25 mouse cellular contexts compared by ENCODE assay signal in genomic region chr3:157514116-157514796, GRCm38 (mm10). TPM values are rescaled to one million over a fixed set of nuclear protein-coding genes. Genes with fewer than 3 reads are reported as not detected.
DNase-seq lines count a peak whose midpoint lies in the region; ATAC-seq and TF ChIP-seq lines count a peak whose summit lies in the region.
"Had no signal": no experiment of that assay in that cellular context is flagged by ENCODE, and none has a peak within 500 bp of the region (broad histone marks: within the 10 kb centered on the region; RNA-seq: fewer than 3 reads in every experiment).

No protein-coding gene starts in this region.

- H3K4me1 ChIP-seq in kidney, embryonic 16.5 days (ENCODE audit: insufficient read depth, low read length), result no peaks in the 10 kb centered on the region; the same call in 1 of the 2 replicates
- 0 out of 2 replicates have a peak, but pooled peaks cover 2% of the 10 kb centered on the region for H3K4me1 ChIP-seq in stomach, embryonic 14.5 days (ENCODE audit: control insufficient read depth, insufficient read depth, low read length)
- H3K4me1 ChIP-seq in stomach, postnatal 0 days (replicated peaks; ENCODE audit: control insufficient read depth, insufficient read depth), result no peaks in the 10 kb centered on the region
- no peaks in the 10 kb centered on the region; the same call in 1 of the 2 replicates for H3K4me1 ChIP-seq in intestine, embryonic 16.5 days (ENCODE audit: control insufficient read depth, insufficient read depth, low read length)
- H3K4me1 ChIP-seq in stomach, embryonic 16.5 days (ENCODE audit: control insufficient read depth, insufficient read depth, low read length), result no peaks in the 10 kb centered on the region
- H3K4me1 ChIP-seq: forebrain, embryonic 10.5 days had no signal

- no peak for TF ChIP-seq CTCF in stomach, postnatal 0 days (IDR thresholded peaks at IDR 0.05; ENCODE audit: low read depth)

- no peak overlapping the region for H3K27ac ChIP-seq in kidney, embryonic 16.5 days (ENCODE audit: low read length)
- H3K27ac ChIP-seq in stomach, embryonic 14.5 days (ENCODE audit: low read length), result no peak overlapping the region
- no peak overlapping the region for H3K27ac ChIP-seq in stomach, postnatal 0 days (replicated peaks)
- no peak overlapping the region for H3K27ac ChIP-seq in intestine, embryonic 16.5 days (ENCODE audit: low read length)
- no peak overlapping the region for H3K27ac ChIP-seq in stomach, embryonic 16.5 days (ENCODE audit: low read length)
- H3K27ac ChIP-seq: forebrain, embryonic 10.5 days; forebrain, embryonic 13.5 days; heart, adult 2 months; heart, embryonic 10.5 days; heart, embryonic 13.5 days; hindbrain, embryonic 14.5 days had no signal

- no peak overlapping the region for H3K4me2 ChIP-seq in kidney, embryonic 16.5 days (replicated peaks; ENCODE audit: low read depth, low read length)
- no peak overlapping the region for H3K4me2 ChIP-seq in stomach, embryonic 14.5 days (replicated peaks; ENCODE audit: low read depth, low read length)
- H3K4me2 ChIP-seq in stomach, postnatal 0 days (replicated peaks; ENCODE audit: low read depth), result no peak overlapping the region
- H3K4me2 ChIP-seq in intestine, embryonic 16.5 days (ENCODE audit: low read depth, low read length), result no peak overlapping the region
- no peak overlapping the region for H3K4me2 ChIP-seq in stomach, embryonic 16.5 days (ENCODE audit: low read depth, low read length)
- H3K4me2 ChIP-seq: forebrain, embryonic 13.5 days; heart, embryonic 13.5 days; hindbrain, embryonic 14.5 days had no signal

- WGBS in kidney, embryonic 16.5 days, result 52% methylated on average over 5 of the region's 5 CpGs
- 38% methylated on average over 5 of the region's 5 CpGs for WGBS in stomach, embryonic 14.5 days
- 38% methylated on average over 5 of the region's 5 CpGs for WGBS in stomach, postnatal 0 days
- 51% methylated on average over 5 of the region's 5 CpGs for WGBS in intestine, embryonic 16.5 days
- 36% methylated on average over 5 of the region's 5 CpGs for WGBS in stomach, embryonic 16.5 days

- 0 out of 2 replicates have a peak, but pooled peaks have one; percentile 6 for ATAC-seq in kidney, embryonic 16.5 days (ENCODE audit: low FRiP score, low TSS enrichment)
- ATAC-seq in stomach, embryonic 14.5 days (ENCODE audit: insufficient number of reproducible peaks, insufficient read depth, low FRiP score, low read depth), result peak; percentile 42; the same call in 1 of the 2 replicates
- ATAC-seq in stomach, postnatal 0 days (ENCODE audit: low FRiP score, low TSS enrichment), result no peak
- ATAC-seq in intestine, embryonic 16.5 days, result peak; percentile 42
- peak; percentile 5; the same call in 1 of the 2 replicates for ATAC-seq in stomach, embryonic 16.5 days (ENCODE audit: insufficient read depth, low FRiP score)
- ATAC-seq: activated CD4-positive, CD25-positive, alpha-beta regulatory T cell, adult 4 months; CD4-positive, CD25-positive, alpha-beta regulatory T cell, adult 4 months; forebrain, embryonic 13.5 days; forebrain, postnatal 0 days had no signal

- H3K9ac ChIP-seq in kidney, embryonic 16.5 days (replicated peaks; ENCODE audit: low read length), result no peak overlapping the region
- H3K9ac ChIP-seq in stomach, embryonic 14.5 days (replicated peaks; ENCODE audit: low read depth, low read length), result no peak overlapping the region
- no peak overlapping the region for H3K9ac ChIP-seq in stomach, postnatal 0 days (ENCODE audit: low read length)
- no peak overlapping the region for H3K9ac ChIP-seq in intestine, embryonic 16.5 days (ENCODE audit: low read depth, low read length)
- no peak overlapping the region for H3K9ac ChIP-seq in stomach, embryonic 16.5 days (ENCODE audit: low read length)
- H3K9ac ChIP-seq: forebrain, embryonic 13.5 days; forebrain, postnatal 0 days; heart, embryonic 13.5 days; hindbrain, embryonic 14.5 days had no signal

- no peak overlapping the region for H3K4me3 ChIP-seq in kidney, embryonic 16.5 days (ENCODE audit: low read length)
- H3K4me3 ChIP-seq in stomach, embryonic 14.5 days (ENCODE audit: low read depth, low read length), result no peak overlapping the region
- no peak overlapping the region for H3K4me3 ChIP-seq in stomach, postnatal 0 days (ENCODE audit: low read depth, low read length)
- H3K4me3 ChIP-seq in intestine, embryonic 16.5 days (ENCODE audit: low read length), result no peak overlapping the region
- H3K4me3 ChIP-seq in stomach, embryonic 16.5 days (replicated peaks; ENCODE audit: low read length), result no peak overlapping the region
- H3K4me3 ChIP-seq: forebrain, embryonic 10.5 days; forebrain, embryonic 13.5 days; heart, adult 2 months; heart, embryonic 10.5 days; heart, embryonic 13.5 days had no signal

- no peaks in the 10 kb centered on the region for H3K27me3 ChIP-seq in kidney, embryonic 16.5 days (ENCODE audit: insufficient read depth, low read length)
- H3K27me3 ChIP-seq in stomach, embryonic 14.5 days (ENCODE audit: control insufficient read depth, insufficient read depth, low read length), result no peaks in the 10 kb centered on the region
- no peaks in the 10 kb centered on the region for H3K27me3 ChIP-seq in stomach, postnatal 0 days (ENCODE audit: control insufficient read depth, insufficient read depth, low read length)
- H3K27me3 ChIP-seq in intestine, embryonic 16.5 days (replicated peaks; ENCODE audit: control insufficient read depth, insufficient read depth, low read length), result no peaks in the 10 kb centered on the region
- no peaks in the 10 kb centered on the region for H3K27me3 ChIP-seq in stomach, embryonic 16.5 days (ENCODE audit: control insufficient read depth, insufficient read depth, low read length)
- H3K27me3 ChIP-seq: forebrain, embryonic 13.5 days; heart, embryonic 13.5 days had no signal

- DNase-seq in kidney, postnatal 4 days, result no peak
- no peak for DNase-seq in stomach, postnatal 0 days (ENCODE audit: low spot score)
- no peak for DNase-seq in spleen, postnatal 36 days (ENCODE audit: low spot score in 2 of 2)
- no peak for DNase-seq in right cerebral cortex, postnatal 10 days (ENCODE audit: low spot score in 2 of 2)
- DNase-seq: adrenal gland, adult 8-10 months; adrenal gland, postnatal 25 days; cerebellum, adult 11-12 months; cerebellum, adult 8-10 months; cerebellum, postnatal 14 days; forebrain, postnatal 0 days; gastrocnemius, postnatal 25 days; heart, adult 2 months; heart, postnatal 14 days; heart, postnatal 4 days had no signal

- H3K36me3 ChIP-seq in kidney, embryonic 16.5 days (ENCODE audit: insufficient read depth, low read length), result no peaks in the 10 kb centered on the region
- H3K36me3 ChIP-seq in stomach, embryonic 14.5 days (ENCODE audit: control insufficient read depth, insufficient read depth, low read length), result no peaks in the 10 kb centered on the region
- no peaks in the 10 kb centered on the region for H3K36me3 ChIP-seq in stomach, postnatal 0 days (ENCODE audit: control insufficient read depth, insufficient read depth, low read length)
- no peaks in the 10 kb centered on the region for H3K36me3 ChIP-seq in intestine, embryonic 16.5 days (ENCODE audit: control insufficient read depth, insufficient read depth, low read length)
- no peaks in the 10 kb centered on the region for H3K36me3 ChIP-seq in stomach, embryonic 16.5 days (ENCODE audit: control insufficient read depth, insufficient read depth, low read length)
- H3K36me3 ChIP-seq: forebrain, embryonic 10.5 days; heart, embryonic 10.5 days; heart, embryonic 13.5 days had no signal

- no peak for TF ChIP-seq EP300 in stomach, postnatal 0 days (optimal IDR thresholded peaks at IDR 0.05)

- no peaks in the 10 kb centered on the region for H3K9me3 ChIP-seq in kidney, embryonic 16.5 days (ENCODE audit: low read length)
- no peaks in the 10 kb centered on the region for H3K9me3 ChIP-seq in stomach, embryonic 14.5 days (ENCODE audit: control insufficient read depth, low read depth, low read length)
- H3K9me3 ChIP-seq in stomach, postnatal 0 days (ENCODE audit: control insufficient read depth, low read length), result no peaks in the 10 kb centered on the region
- no peaks in the 10 kb centered on the region for H3K9me3 ChIP-seq in intestine, embryonic 16.5 days (ENCODE audit: control insufficient read depth, low read length)
- no peaks in the 10 kb centered on the region for H3K9me3 ChIP-seq in stomach, embryonic 16.5 days (replicated peaks; ENCODE audit: control insufficient read depth, low read length)
- H3K9me3 ChIP-seq: forebrain, embryonic 10.5 days; forebrain, embryonic 13.5 days; heart, embryonic 10.5 days; heart, embryonic 13.5 days had no signal

RNA-seq across cellular contexts. Expression of gene Zranb2, which starts 19.7 kb away (rescaled TPM):
- polyA plus RNA-seq in kidney, embryonic 16.5 days (2015; fragmentation: Nextera tagmentation; extraction: Ambion mirVana), result 88.5 and 92.2 TPM in 2 replicates
- polyA plus RNA-seq in stomach, embryonic 14.5 days (2014; fragmentation: Nextera tagmentation; extraction: Ambion mirVana), result 113 TPM in 2 replicates
- 37.6 and 42.1 TPM in 2 replicates for polyA plus RNA-seq in stomach, postnatal 0 days (2015; fragmentation: Nextera tagmentation; extraction: Ambion mirVana)
- 67.5 and 77.2 TPM in 2 replicates for polyA plus RNA-seq in intestine, embryonic 16.5 days (2015; fragmentation: Nextera tagmentation; extraction: Ambion mirVana)
- polyA plus RNA-seq in stomach, embryonic 16.5 days (2015; fragmentation: Nextera tagmentation; extraction: Ambion mirVana), result 77.7 and 90.0 TPM in 2 replicates

RNA-seq across cellular contexts. Expression of gene Ptger3, which starts 52.4 kb away (rescaled TPM):
- 7.2 and 7.4 TPM in 2 replicates for polyA plus RNA-seq in kidney, embryonic 16.5 days (2015; fragmentation: Nextera tagmentation; extraction: Ambion mirVana)
- 10.0 and 13.9 TPM in 2 replicates for polyA plus RNA-seq in stomach, embryonic 14.5 days (2014; fragmentation: Nextera tagmentation; extraction: Ambion mirVana)
- polyA plus RNA-seq in stomach, postnatal 0 days (2015; fragmentation: Nextera tagmentation; extraction: Ambion mirVana), result 17.4 and 17.8 TPM in 2 replicates
- 12.9 and 14.1 TPM in 2 replicates for polyA plus RNA-seq in intestine, embryonic 16.5 days (2015; fragmentation: Nextera tagmentation; extraction: Ambion mirVana)
- polyA plus RNA-seq in stomach, embryonic 16.5 days (2015; fragmentation: Nextera tagmentation; extraction: Ambion mirVana), result 19.0 and 19.5 TPM in 2 replicates
